Mouse (Mus musculus) small intestine, adult 2 months (tissue): Measurements from ENCODE around the gene Nup62. TPM values are rescaled to one million over a fixed set of nuclear protein-coding genes. Genes with fewer than 3 reads are reported as not detected.

Experiments
- H3K27ac ChIP-seq: fragments of 200-500 bp; 2 replicates; pipeline ENCODE4 v1.5.1; 2012; ENCODE audit warnings: low read depth, low read length, control low read depth, inconsistent platforms; ENCODE audit not compliant: insufficient read depth
- H3K27me3 ChIP-seq: fragments of 200-500 bp; 2 replicates; pipeline ENCODE4 v1.6.1; 2012; ENCODE audit warnings: mild to moderate bottlenecking, moderate library complexity, low read length, inconsistent platforms; ENCODE audit not compliant: control insufficient read depth, insufficient read depth
- H3K36me3 ChIP-seq: fragments of 200-500 bp; 2 replicates; pipeline ENCODE4 v1.6.1; 2012; ENCODE audit warnings: mild to moderate bottlenecking, low read length, control low read depth, inconsistent platforms; ENCODE audit not compliant: control insufficient read depth, insufficient read depth
- H3K4me1 ChIP-seq: fragments of 200-500 bp; 2 replicates; pipeline ENCODE4 v1.6.1; 2012; ENCODE audit warnings: low read length, inconsistent platforms, mixed read lengths; ENCODE audit not compliant: control insufficient read depth, insufficient read depth, insufficient read length
- H3K4me3 ChIP-seq: fragments of 200-500 bp; 2 replicates; pipeline ENCODE4 v1.5.1; 2012; ENCODE audit warnings: low read depth, mild to moderate bottlenecking, control low read depth, inconsistent platforms, low read length, moderate library complexity
- CTCF ChIP-seq: fragments of 200-500 bp; IDR thresholded peaks from 2 replicates; pipeline ENCODE4 v1.5.1; 2012; ENCODE audit warnings: low read depth, mild to moderate bottlenecking, control low read depth, inconsistent platforms, low read length, moderate library complexity, mixed read lengths; ENCODE audit not compliant: insufficient replicate concordance, insufficient read length; ENCODE audit errors: extremely low read depth
- POLR2A ChIP-seq: fragments of 200-500 bp; IDR thresholded peaks from 2 replicates; pipeline ENCODE4 v1.6.1; 2012; ENCODE audit warnings: low read depth, mild to moderate bottlenecking, control low read depth, inconsistent platforms, low read length, moderate library complexity
- WGBS: fragments of 180-500 bp; shearing (Covaris S2); methylation state at CpG from one replicate; pipeline ENCODE4 v1.1.7; 2018; 5-methylcytosine and 5-hydroxymethylcytosine counted together
- polyA plus RNA-seq: library from polyadenylated mRNA; depleted of rRNA; stranded (reverse); fragments of >200 nt; gene quantifications from 2 replicates; pipeline ENCODE4 v1.2.3, GENCODE M21; 2012; rRNA removed

Nup62 gene
- polyA plus RNA-seq, 1 experiment: 53.3 TPM

GRCm38 (mm10) chr7:44877833-44878232 is 61.9 kb downstream of the Nup62 start:
- Histone ChIP-seq H3K27ac (no peak overlapping the region), H3K27me3 (no peaks in the 10 kb centered on the region), H3K4me3 (no peak overlapping the region), H3K36me3 (peaks cover 56% of the 10 kb centered on the region), H3K4me1 (no peaks in the 10 kb centered on the region)
- 89% methylated on average over 14 of the region's 14 CpGs for WGBS
- TF ChIP-seq POLR2A (no peak), CTCF (no peak)

Other genes with a start within 250 kb of the Nup62 start
- gene Napsa, start 243.7 kb upstream of the Nup62 start, polyA plus RNA-seq: 6.4 and 11.1 TPM in 2 replicates
- gene Kcnc3, start 225.4 kb upstream of the Nup62 start, polyA plus RNA-seq: 3.1 and 3.4 TPM in 2 replicates
- 196 and 563 TPM in 2 replicates for gene Myh14, start 145.2 kb upstream of the Nup62 start, polyA plus RNA-seq
- gene Izumo2, start 107.3 kb upstream of the Nup62 start, polyA plus RNA-seq: not detected in 2 replicates
- gene Vrk3, start 67.7 kb upstream of the Nup62 start, polyA plus RNA-seq: 20.4 and 40.3 TPM in 2 replicates
- 0.08 and 0.19 TPM in 2 replicates for gene Zfp473, start 65.0 kb upstream of the Nup62 start, polyA plus RNA-seq
- gene Il4i1, start 299 bp downstream of the Nup62 start, polyA plus RNA-seq: 8.0 and 13.8 TPM in 2 replicates
- gene Atf5, start 570 bp downstream of the Nup62 start, polyA plus RNA-seq: 83.9 and 102 TPM in 2 replicates
- gene Akt1s1, start 32.9 kb downstream of the Nup62 start, polyA plus RNA-seq: 180 and 283 TPM in 2 replicates
- 32.1 and 63.2 TPM in 2 replicates for gene Tbc1d17, start 33.0 kb downstream of the Nup62 start, polyA plus RNA-seq
- gene Pnkp, start 41.1 kb downstream of the Nup62 start, polyA plus RNA-seq: 36.9 and 84.2 TPM in 2 replicates
- 82.3 and 141 TPM in 2 replicates for gene Ptov1, start 53.7 kb downstream of the Nup62 start, polyA plus RNA-seq
- 85.8 and 208 TPM in 2 replicates for gene Med25, start 76.6 kb downstream of the Nup62 start, polyA plus RNA-seq
- 15.8 and 27.5 TPM in 2 replicates for gene Fuz, start 80.0 kb downstream of the Nup62 start, polyA plus RNA-seq
- 49.8 and 85.2 TPM in 2 replicates for gene Ap2a1, start 113.4 kb downstream of the Nup62 start, polyA plus RNA-seq
- gene Tsks, start 127.1 kb downstream of the Nup62 start, polyA plus RNA-seq: not detected in 2 replicates
- 5.2 and 7.6 TPM in 2 replicates for gene Cpt1c, start 158.8 kb downstream of the Nup62 start, polyA plus RNA-seq
- gene Prmt1, start 170.5 kb downstream of the Nup62 start, polyA plus RNA-seq: 50.0 and 68.6 TPM in 2 replicates
- gene Irf3, start 181.6 kb downstream of the Nup62 start, polyA plus RNA-seq: 52.9 and 91.0 TPM in 2 replicates
- 10.1 and 16.3 TPM in 2 replicates for gene Bcl2l12, start 182.6 kb downstream of the Nup62 start, polyA plus RNA-seq
- gene Scaf1, start 200.3 kb downstream of the Nup62 start, polyA plus RNA-seq: 39.8 and 73.0 TPM in 2 replicates
- 49.3 and 67.9 TPM in 2 replicates for gene Rras, start 201.9 kb downstream of the Nup62 start, polyA plus RNA-seq
- 8.1 and 13.2 TPM in 2 replicates for gene Prr12, start 236.8 kb downstream of the Nup62 start, polyA plus RNA-seq
- gene Nosip, start 246.3 kb downstream of the Nup62 start, polyA plus RNA-seq: 39.3 and 92.7 TPM in 2 replicates
- gene Prrg2, start 246.6 kb downstream of the Nup62 start, polyA plus RNA-seq: 81.7 and 172 TPM in 2 replicates